Mouse (Mus musculus): ENCODE measurements around the gene Syngr3. TPM values are rescaled to one million over a fixed set of nuclear protein-coding genes. Genes with fewer than 3 reads are reported as not detected.
"Not testable (repeated sequence)": the region's sequence is repeated elsewhere in the genome, so short reads cannot be mapped to it uniquely, and the experiment has no call there.

The Syngr3 gene
- polyA plus RNA-seq, 1 experiment from 2014 or later, result 8.2 TPM

GRCm38 (mm10) chr17:24723122-24723880 is 33.5 kb upstream of the Syngr3 start:
- no peaks in the 10 kb centered on the region for H3K9me3 ChIP-seq (ENCODE audit: control insufficient read depth, low read length)
- peaks cover 15% of the 10 kb centered on the region for H3K4me1 ChIP-seq (ENCODE audit: control insufficient read depth, insufficient read depth, low read length)
- ATAC-seq (ENCODE audit: low read depth), result no peak
- H3K4me3 ChIP-seq (ENCODE audit: low read depth, low read length), result peak overlapping the region; percentile 70
- 3% methylated on average over 12 of the region's 12 CpGs for WGBS
- H3K36me3 ChIP-seq (ENCODE audit: control insufficient read depth, insufficient read depth, low read length), result peaks cover 25% of the 10 kb centered on the region
- H3K9ac ChIP-seq (ENCODE audit: low read depth, low read length), result peak overlapping the region; percentile 89
- peak overlapping the region; percentile 75 for H3K4me2 ChIP-seq (ENCODE audit: low read depth, low read length)
- peak overlapping the region; percentile 74; the same call in 1 of the 2 replicates for H3K27ac ChIP-seq (replicated peaks; ENCODE audit: low read depth, low read length)
- H3K27me3 ChIP-seq (replicated peaks; ENCODE audit: control insufficient read depth, insufficient read depth, low read length), result no peaks in the 10 kb centered on the region
- no peak for DNase-seq (ENCODE audit: low spot score)

GRCm38 (mm10) chr17:24722220-24722924 is 32.6 kb upstream of the Syngr3 start:
- no peak for ATAC-seq (ENCODE audit: low read depth)
- DNase-seq (ENCODE audit: low spot score), result no peak

GRCm38 (mm10) chr17:24721383-24721955 is 31.7 kb upstream of the Syngr3 start:
- Histone ChIP-seq H3K4me1 (ENCODE audit: control insufficient read depth, insufficient read depth, low read length) (peaks cover 15% of the 10 kb centered on the region), H3K9ac (ENCODE audit: low read depth, low read length) (peak overlapping the region; percentile 57), H3K4me3 (ENCODE audit: low read depth, low read length) (peak overlapping the region; percentile 91), H3K36me3 (ENCODE audit: control insufficient read depth, insufficient read depth, low read length) (peaks cover 30% of the 10 kb centered on the region), H3K4me2 (ENCODE audit: low read depth, low read length) (peak overlapping the region; percentile 81), H3K27ac (replicated peaks; ENCODE audit: low read depth, low read length) (peak overlapping the region; percentile 15; the same call in 1 of the 2 replicates)
- not testable (repeated sequence) for H3K9me3 ChIP-seq (ENCODE audit: control insufficient read depth, low read length); DNase-seq (ENCODE audit: low spot score); ATAC-seq (ENCODE audit: low read depth); H3K27me3 ChIP-seq (replicated peaks; ENCODE audit: control insufficient read depth, insufficient read depth, low read length)
- 56% methylated on average over 7 of the region's 7 CpGs for WGBS

More at GRCm38 (mm10) chr17:24722220-24722924, 32.6 kb upstream of the Syngr3 start:
- Histone ChIP-seq H3K27ac (replicated peaks; ENCODE audit: low read depth, low read length) (no peak overlapping the region), H3K4me2 (ENCODE audit: low read depth, low read length) (peak overlapping the region; percentile 75), H3K4me1 (ENCODE audit: control insufficient read depth, insufficient read depth, low read length) (peaks cover 15% of the 10 kb centered on the region), H3K9ac (ENCODE audit: low read depth, low read length) (peak overlapping the region; percentile 14), H3K9me3 (ENCODE audit: control insufficient read depth, low read length) (no peaks in the 10 kb centered on the region), H3K36me3 (ENCODE audit: control insufficient read depth, insufficient read depth, low read length) (peaks cover 26% of the 10 kb centered on the region), H3K4me3 (ENCODE audit: low read depth, low read length) (peak overlapping the region; percentile 70; the same call in 1 of the 2 replicates), H3K27me3 (replicated peaks; ENCODE audit: control insufficient read depth, insufficient read depth, low read length) (no peaks in the 10 kb centered on the region)
- 28% methylated on average over 13 of the region's 13 CpGs for WGBS

- Histone ChIP-seq H3K36me3 (ENCODE audit: control insufficient read depth, insufficient read depth, low read length) (peaks cover 37% of the 10 kb centered on the region), H3K4me3 (ENCODE audit: low read depth, low read length) (peak overlapping the region; percentile 91), H3K27ac (replicated peaks; ENCODE audit: low read depth, low read length) (peak overlapping the region; percentile 87; the same call in 1 of the 2 replicates), H3K4me1 (ENCODE audit: control insufficient read depth, insufficient read depth, low read length) (peaks cover 15% of the 10 kb centered on the region), H3K9ac (ENCODE audit: low read depth, low read length) (peak overlapping the region; percentile 96), H3K4me2 (ENCODE audit: low read depth, low read length) (peak overlapping the region; percentile 81)
- H3K9me3 ChIP-seq (ENCODE audit: control insufficient read depth, low read length); H3K27me3 ChIP-seq (replicated peaks; ENCODE audit: control insufficient read depth, insufficient read depth, low read length); DNase-seq (ENCODE audit: low spot score); ATAC-seq (ENCODE audit: low read depth): not testable (repeated sequence)
- under 1% methylated on average over 10 of the region's 11 CpGs for WGBS
Measured at GRCm38 (mm10) chr17:24720616-24721015, 30.9 kb upstream of the Syngr3 start.

- H3K27ac ChIP-seq (replicated peaks; ENCODE audit: low read depth, low read length), result peak overlapping the region; percentile 87
- H3K36me3 ChIP-seq (ENCODE audit: control insufficient read depth, insufficient read depth, low read length), result peaks cover 40% of the 10 kb centered on the region
- peak; percentile 99 for ATAC-seq (ENCODE audit: low read depth)
- H3K4me1 ChIP-seq (ENCODE audit: control insufficient read depth, insufficient read depth, low read length), result peaks cover 15% of the 10 kb centered on the region
- peak; percentile 99 for DNase-seq (ENCODE audit: low spot score)
- peak overlapping the region; percentile 96 for H3K9ac ChIP-seq (ENCODE audit: low read depth, low read length)
- H3K9me3 ChIP-seq (ENCODE audit: control insufficient read depth, low read length), result no peaks in the 10 kb centered on the region
- under 1% methylated on average over 49 of the region's 61 CpGs for WGBS
- H3K4me3 ChIP-seq (ENCODE audit: low read depth, low read length), result peak overlapping the region; percentile 91
- H3K27me3 ChIP-seq (replicated peaks; ENCODE audit: control insufficient read depth, insufficient read depth, low read length), result no peaks in the 10 kb centered on the region
- H3K4me2 ChIP-seq (ENCODE audit: low read depth, low read length), result peak overlapping the region; percentile 81
Measured at GRCm38 (mm10) chr17:24719494-24720222, 29.9 kb upstream of the Syngr3 start.

GRCm38 (mm10) chr17:24718938-24719337 is 29.2 kb upstream of the Syngr3 start:
- H3K4me1 ChIP-seq (ENCODE audit: control insufficient read depth, insufficient read depth, low read length), result peaks cover 15% of the 10 kb centered on the region

GRCm38 (mm10) chr17:24717943-24718342 is 28.2 kb upstream of the Syngr3 start, which contains the start of the genes Rnf151 and Rps2:
Gene Rnf151 (minus strand): TSS chr17:24718063.
Gene Rps2 (plus strand): TSS chr17:24718116.
- Histone ChIP-seq H3K36me3 (ENCODE audit: control insufficient read depth, insufficient read depth, low read length) (peaks cover 40% of the 10 kb centered on the region), H3K9ac (ENCODE audit: low read depth, low read length) (peak within 1 kb of the TSS; percentile 96)

More at GRCm38 (mm10) chr17:24718938-24719337, 29.2 kb upstream of the Syngr3 start:
- not testable (repeated sequence) for ATAC-seq (ENCODE audit: low read depth); H3K27me3 ChIP-seq (replicated peaks; ENCODE audit: control insufficient read depth, insufficient read depth, low read length); DNase-seq (ENCODE audit: low spot score); H3K9me3 ChIP-seq (ENCODE audit: control insufficient read depth, low read length); H3K27ac ChIP-seq (replicated peaks; ENCODE audit: low read depth, low read length)
- WGBS, result 64% methylated on average over 5 of the region's 5 CpGs
- Histone ChIP-seq H3K4me3 (ENCODE audit: low read depth, low read length) (peak overlapping the region; percentile 91), H3K36me3 (ENCODE audit: control insufficient read depth, insufficient read depth, low read length) (peaks cover 40% of the 10 kb centered on the region), H3K4me2 (ENCODE audit: low read depth, low read length) (peak overlapping the region; percentile 59), H3K9ac (ENCODE audit: low read depth, low read length) (peak overlapping the region; percentile 96)

More at GRCm38 (mm10) chr17:24717943-24718342, 28.2 kb upstream of the Syngr3 start, which contains the start of the genes Rnf151 and Rps2:
- 81% methylated on average over 4 of the region's 4 CpGs for WGBS
- ATAC-seq (ENCODE audit: low read depth), result no peak
- H3K9me3 ChIP-seq (ENCODE audit: control insufficient read depth, low read length), result no peaks in the 10 kb centered on the region
- no peak within 1 kb of the TSS for H3K27ac ChIP-seq (replicated peaks; ENCODE audit: low read depth, low read length)
- H3K27me3 ChIP-seq (replicated peaks; ENCODE audit: control insufficient read depth, insufficient read depth, low read length), result no peaks in the 10 kb centered on the region
- DNase-seq (ENCODE audit: low spot score), result no peak
- H3K4me2 ChIP-seq (ENCODE audit: low read depth, low read length), result peak within 1 kb of the TSS; percentile 59
- H3K4me1 ChIP-seq (ENCODE audit: control insufficient read depth, insufficient read depth, low read length), result peaks cover 11% of the 10 kb centered on the region
- peak within 1 kb of the TSS; percentile 91 for H3K4me3 ChIP-seq (ENCODE audit: low read depth, low read length)

Measured in embryonic facial prominence, embryonic 14.5 days (tissue).